19 mouse cellular contexts compared by ENCODE assay signal in genomic region chr3:105422391-105422790, GRCm38 (mm10). TPM values are rescaled to one million over a fixed set of nuclear protein-coding genes. Genes with fewer than 3 reads are reported as not detected.
DNase-seq lines count a peak whose midpoint lies in the region; ATAC-seq and TF ChIP-seq lines count a peak whose summit lies in the region.
"Had no signal": no experiment of that assay in that cellular context is flagged by ENCODE, and none has a peak within 500 bp of the region (broad histone marks: within the 10 kb centered on the region; RNA-seq: fewer than 3 reads in every experiment).

No protein-coding gene starts in this region.

- in situ Hi-C loops in Patski (cut with MboI; ENCODE audit: low pct_unique_long_range_greater_than_20kb): no loop called here

- peaks cover 13% of the 10 kb centered on the region for H3K9me3 ChIP-seq in heart, postnatal 0 days (replicated peaks; ENCODE audit: control insufficient read depth, low read length)
- H3K9me3 ChIP-seq in lung, embryonic 14.5 days (ENCODE audit: low read depth, low read length): no peaks in the 10 kb centered on the region
- H3K9me3 ChIP-seq: heart, embryonic 10.5 days; limb, embryonic 12.5 days; midbrain, embryonic 15.5 days had no signal

- no peaks in the 10 kb centered on the region for H3K4me1 ChIP-seq in heart, postnatal 0 days (ENCODE audit: control insufficient read depth, insufficient read depth)
- no peaks in the 10 kb centered on the region for H3K4me1 ChIP-seq in lung, embryonic 14.5 days (ENCODE audit: insufficient read depth)
- H3K4me1 ChIP-seq: midbrain, embryonic 15.5 days had no signal

- H3K27ac ChIP-seq in heart, postnatal 0 days (ENCODE audit: low read depth): no peak overlapping the region
- H3K27ac ChIP-seq in lung, embryonic 14.5 days (ENCODE audit: low read depth): no peak overlapping the region
- H3K27ac ChIP-seq: heart, embryonic 10.5 days; limb, embryonic 12.5 days; macrophage; midbrain, embryonic 15.5 days had no signal

- no peak overlapping the region for H3K4me3 ChIP-seq in heart, postnatal 0 days (ENCODE audit: low read depth, low read length)
- H3K4me3 ChIP-seq in lung, embryonic 14.5 days (ENCODE audit: low read depth, low read length): no peak overlapping the region
- H3K4me3 ChIP-seq: heart, embryonic 10.5 days; limb, embryonic 12.5 days; midbrain, embryonic 15.5 days had no signal

- no peak for DNase-seq in heart, postnatal 0 days (ENCODE audit: low spot score)
- no peak for DNase-seq in heart, postnatal 4 days
- no peak for DNase-seq in lung, embryonic 14.5 days
- no peak for DNase-seq in lung, postnatal 10 days
- DNase-seq in A20 (ENCODE audit: low read depth, low spot score) (peak; percentile 5), Patski (ENCODE audit: low read depth, low spot score) (no peak)
- DNase-seq in adrenal gland, adult 2 months: no peak
- no peak for DNase-seq in kidney, adult 18-20 months
- DNase-seq: adrenal gland, postnatal 36 days; cerebellum, adult 9-11 months; gastrocnemius, postnatal 10 days; retina, postnatal 1 day; right cerebral cortex, postnatal 4 days had no signal

- TF ChIP-seq CTCF in heart, postnatal 0 days (IDR thresholded peaks at IDR 0.05; ENCODE audit: low read depth): peak; percentile 14; the same call in 1 of the 2 replicates
- TF ChIP-seq CTCF in lung, embryonic 14.5 days (IDR thresholded peaks at IDR 0.05; ENCODE audit: low read depth): peak; percentile 34
- peak; percentile 57 for TF ChIP-seq CTCF in Patski (IDR thresholded peaks at IDR 0.05)

- no peak overlapping the region for H3K4me2 ChIP-seq in heart, postnatal 0 days (ENCODE audit: low read depth, low read length)
- no peak overlapping the region for H3K4me2 ChIP-seq in lung, embryonic 14.5 days
- H3K4me2 ChIP-seq: limb, embryonic 12.5 days; midbrain, embryonic 15.5 days had no signal

- ATAC-seq in heart, postnatal 0 days (ENCODE audit: insufficient read depth, low read depth): no peak
- ATAC-seq in lung, embryonic 14.5 days (ENCODE audit: insufficient read depth): no peak
- ATAC-seq in Patski: no peak
- ATAC-seq: activated CD4-positive, CD25-positive, alpha-beta regulatory T cell, adult 4 months; inflammation-experienced regulatory T-cells, adult 6 months; midbrain, embryonic 15.5 days had no signal

- CTCF ChIA-PET in Patski (lab: Charles Lee): no interaction called here

- POLR2A ChIA-PET in Patski (lab: Charles Lee): interaction anchor here (0.5 to 0.6 kb wide), 2 partner anchors 59 to 231 kb away, joined by 3 read pairs; no protein-coding TSS in a partner anchor

- H3K9ac ChIP-seq in heart, postnatal 0 days (replicated peaks; ENCODE audit: low read depth, low read length): no peak overlapping the region
- H3K9ac ChIP-seq in lung, embryonic 14.5 days: no peak overlapping the region
- H3K9ac ChIP-seq: limb, embryonic 12.5 days; midbrain, embryonic 15.5 days had no signal

- no peaks in the 10 kb centered on the region for H3K27me3 ChIP-seq in heart, postnatal 0 days (ENCODE audit: control insufficient read depth, insufficient read depth, low read length)
- no peaks in the 10 kb centered on the region for H3K27me3 ChIP-seq in lung, embryonic 14.5 days (ENCODE audit: insufficient read depth, low read length)
- H3K27me3 ChIP-seq in Patski: no peaks in the 10 kb centered on the region
- H3K27me3 ChIP-seq: limb, embryonic 12.5 days; midbrain, embryonic 15.5 days had no signal

- no peak for TF ChIP-seq EP300 in heart, postnatal 0 days (IDR thresholded peaks at IDR 0.05; ENCODE audit: low read depth)

- no peaks in the 10 kb centered on the region for H3K36me3 ChIP-seq in heart, postnatal 0 days (replicated peaks; ENCODE audit: control insufficient read depth, insufficient read depth, low read length)
- no peaks in the 10 kb centered on the region for H3K36me3 ChIP-seq in lung, embryonic 14.5 days (ENCODE audit: insufficient read depth)
- H3K36me3 ChIP-seq: heart, embryonic 10.5 days; limb, embryonic 12.5 days; midbrain, embryonic 15.5 days had no signal

RNA-seq across cellular contexts. Expression of gene Kcnd3, which starts 29.7 kb away (rescaled TPM):
- total RNA-seq in heart, postnatal 0 days (2014; rRNA removed; ENCODE audit: low replicate concordance): 2.4 and 2.9 TPM in 2 replicates
- 0.27 and 0.29 TPM in 2 replicates for polyA plus RNA-seq in heart, postnatal 0 days (2015; fragmentation: Nextera tagmentation; extraction: Ambion mirVana)
- total RNA-seq in heart, postnatal 4 days (2021): 1 to 10 TPM in 1 of 2 experiments, under 1 TPM in 1; 0.90 to 1.0 TPM
- 0.39 and 0.50 TPM in 2 replicates for polyA plus RNA-seq in lung, embryonic 14.5 days (2014; fragmentation: Nextera tagmentation; extraction: Ambion mirVana)
- 8.3 TPM for polyA plus RNA-seq in Patski (2021)
- total RNA-seq in adrenal gland, adult 2 months (2021): 1 to 10 TPM; 4.1 to 9.5 TPM
- polyA plus RNA-seq in adrenal gland, adult 2 months (2012; rRNA removed): 2.3 and 3.5 TPM in 2 replicates
- polyA plus RNA-seq: activated CD4-positive, CD25-positive, alpha-beta regulatory T cell, adult 4 months; inflammation-experienced regulatory T-cells, adult 6 months; macrophage had no signal
